Mouse (Mus musculus): ENCODE measurements around the gene Aff1. TPM values are rescaled to one million over a fixed set of nuclear protein-coding genes. Genes with fewer than 3 reads are reported as not detected.

Gene Aff1
- total and polyA plus RNA-seq, 3 experiments: 16.6 to 152 (median 51.3) TPM

DNA sequence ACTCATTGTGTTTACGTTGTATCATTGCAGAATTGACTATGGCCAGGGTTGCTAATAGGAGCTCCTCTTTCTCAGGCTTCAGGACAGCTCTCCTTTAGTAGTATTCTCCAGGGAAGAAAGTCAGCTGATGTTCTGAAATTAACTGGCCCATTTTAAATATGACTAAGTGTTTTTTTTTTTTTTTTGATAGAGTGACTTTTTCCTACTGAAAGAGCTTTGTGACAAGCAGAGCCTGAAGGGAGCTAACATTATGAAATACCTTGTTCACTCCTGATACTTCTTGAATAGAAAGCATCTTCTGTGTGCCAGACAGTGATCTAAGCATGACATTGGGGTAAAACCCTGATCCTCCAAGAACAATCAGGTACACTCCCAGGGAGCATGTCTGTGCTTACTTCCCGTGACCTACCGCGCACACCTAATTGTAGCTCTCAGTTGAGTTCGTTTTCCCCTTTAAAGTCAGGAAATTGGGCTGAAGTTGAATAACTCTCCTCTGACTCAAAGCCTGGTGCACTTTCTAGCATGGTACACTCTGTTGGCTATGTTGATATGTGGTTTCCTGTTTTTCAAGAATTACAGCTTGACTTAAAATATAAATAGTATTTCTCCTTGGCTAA is 5.8 kb downstream of the Aff1 start:
- Histone ChIP-seq H3K4me1 (ENCODE audit: insufficient read depth, low read depth, low read length) (peaks cover 18% of the 10 kb centered on the region), H3K4me3 (ENCODE audit: low read depth, low read length) (no peak overlapping the region), H3K9me3 (replicated peaks) (no peaks in the 10 kb centered on the region), H3K36me3 (replicated peaks) (no peaks in the 10 kb centered on the region), H3K27me3 (ENCODE audit: insufficient read depth, low read length) (peaks cover 38% of the 10 kb centered on the region)
- TF ChIP-seq GATA2 (IDR thresholded peaks at IDR 0.05; ENCODE audit: borderline replicate concordance, low read depth, low read length): no peak
- TF ChIP-seq CTCF (IDR thresholded peaks at IDR 0.05; ENCODE audit: low read depth, low read length): no peak
- ATAC-seq (ENCODE audit: extremely low read depth, insufficient number of reproducible peaks, low FRiP score, poor library complexity, severe bottlenecking) (no peak), DNase-seq (ENCODE audit: low spot score) (no peak)

DNA sequence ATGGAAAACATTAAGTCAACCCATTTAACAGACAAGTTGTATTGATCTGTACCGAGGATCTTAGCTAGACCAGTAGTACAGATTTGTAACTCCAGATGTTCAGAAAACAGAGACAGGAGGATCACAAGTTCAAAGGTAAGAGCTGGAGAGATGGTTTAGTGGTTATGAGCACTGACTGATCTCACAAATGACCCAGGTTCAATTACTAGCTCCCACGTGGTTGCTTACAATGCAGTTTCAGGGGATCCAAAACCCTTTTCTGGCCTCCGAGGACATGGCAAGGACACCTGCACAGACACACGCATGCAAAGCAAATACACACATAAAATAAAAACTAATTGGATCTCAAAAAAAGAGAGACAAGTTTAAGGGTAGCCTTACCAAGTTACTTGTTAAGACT is 6.4 kb downstream of the Aff1 start:
- Histone ChIP-seq H3K4me3 (ENCODE audit: low read depth, low read length) (no peak overlapping the region), H3K9me3 (replicated peaks) (no peaks in the 10 kb centered on the region), H3K27me3 (ENCODE audit: insufficient read depth, low read length) (peaks cover 35% of the 10 kb centered on the region), H3K36me3 (replicated peaks) (no peaks in the 10 kb centered on the region), H3K4me1 (ENCODE audit: insufficient read depth, low read depth, low read length) (peaks cover 15% of the 10 kb centered on the region)
- TF ChIP-seq GATA2 (IDR thresholded peaks at IDR 0.05; ENCODE audit: borderline replicate concordance, low read depth, low read length): no peak
- TF ChIP-seq POLR2AphosphoS5 (IDR thresholded peaks at IDR 0.05; ENCODE audit: insufficient replicate concordance, low read depth, low read length): no peak
- no peak for TF ChIP-seq GATA1 (IDR thresholded peaks at IDR 0.05; ENCODE audit: borderline replicate concordance, low read length)
- TF ChIP-seq TAL1 (conservative IDR thresholded peaks at IDR 0.05; ENCODE audit: low read depth, low read length): no peak
- no peak for TF ChIP-seq CTCF (IDR thresholded peaks at IDR 0.05; ENCODE audit: low read depth, low read length)
- ATAC-seq (ENCODE audit: extremely low read depth, insufficient number of reproducible peaks, low FRiP score, poor library complexity, severe bottlenecking): no peak
- no peak for DNase-seq (ENCODE audit: low spot score)

DNA sequence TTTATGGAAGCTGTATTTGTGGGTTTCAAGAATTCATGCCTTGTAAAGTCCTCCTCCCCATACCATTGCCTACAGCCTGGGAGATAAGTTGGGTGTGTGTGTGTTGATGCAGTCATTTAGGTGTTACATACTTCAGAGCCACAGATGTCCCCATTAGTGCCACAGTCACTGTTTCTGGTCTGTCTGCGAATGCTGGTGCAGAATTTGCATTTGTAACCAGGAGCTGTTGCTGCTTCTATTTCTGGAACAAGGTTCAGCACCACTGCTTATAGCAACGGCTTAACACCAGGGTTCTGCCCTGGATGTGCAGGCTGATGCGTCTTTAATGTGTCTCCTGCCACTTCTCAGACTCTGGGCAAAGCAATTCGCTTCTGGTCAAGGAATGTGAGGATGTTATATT is 7.4 kb downstream of the Aff1 start:
- DNase-seq (ENCODE audit: low spot score): no peak
- H3K4me3 ChIP-seq (ENCODE audit: low read depth, low read length): no peak overlapping the region
- ATAC-seq (ENCODE audit: extremely low read depth, insufficient number of reproducible peaks, low FRiP score, poor library complexity, severe bottlenecking): no peak
- no peak for TF ChIP-seq CTCF (IDR thresholded peaks at IDR 0.05; ENCODE audit: low read depth, low read length)
- TF ChIP-seq GATA2 (IDR thresholded peaks at IDR 0.05; ENCODE audit: borderline replicate concordance, low read depth, low read length): no peak
- TF ChIP-seq POLR2AphosphoS5 (IDR thresholded peaks at IDR 0.05; ENCODE audit: insufficient replicate concordance, low read depth, low read length): no peak
- TF ChIP-seq GATA1 (IDR thresholded peaks at IDR 0.05; ENCODE audit: borderline replicate concordance, low read length): no peak
- TF ChIP-seq TAL1 (conservative IDR thresholded peaks at IDR 0.05; ENCODE audit: low read depth, low read length): no peak
- H3K4me1 ChIP-seq (ENCODE audit: insufficient read depth, low read depth, low read length): peaks cover 11% of the 10 kb centered on the region
- H3K9me3 ChIP-seq (replicated peaks): no peaks in the 10 kb centered on the region
- peaks cover 34% of the 10 kb centered on the region for H3K27me3 ChIP-seq (ENCODE audit: insufficient read depth, low read length)
- no peaks in the 10 kb centered on the region for H3K36me3 ChIP-seq (replicated peaks)

DNA sequence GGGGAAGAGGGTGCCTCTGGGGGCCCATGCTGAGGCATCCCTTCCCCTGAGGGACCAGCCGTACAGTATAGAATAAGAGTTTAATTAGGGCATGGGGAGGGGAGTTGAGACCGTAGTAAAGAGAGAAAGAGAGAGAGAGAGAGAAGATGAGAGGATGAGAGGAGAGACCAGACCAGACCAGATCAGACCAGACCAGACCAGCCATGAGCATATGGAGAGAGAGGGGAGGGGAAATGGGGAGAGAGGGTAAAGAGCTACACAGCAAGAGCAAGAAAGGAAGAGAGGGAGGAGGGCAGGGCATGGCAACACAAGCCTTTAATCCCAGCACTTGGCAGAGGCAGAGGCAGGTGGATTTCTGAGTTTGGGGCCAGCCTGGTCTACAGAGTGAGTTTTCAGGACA is 8.5 kb downstream of the Aff1 start:
- no peaks in the 10 kb centered on the region for H3K36me3 ChIP-seq (replicated peaks)
- no peaks in the 10 kb centered on the region for H3K9me3 ChIP-seq (replicated peaks)
- no peak for ATAC-seq (ENCODE audit: extremely low read depth, insufficient number of reproducible peaks, low FRiP score, poor library complexity, severe bottlenecking)
- no peak for TF ChIP-seq CTCF (IDR thresholded peaks at IDR 0.05; ENCODE audit: low read depth, low read length)
- no peak for TF ChIP-seq TAL1 (conservative IDR thresholded peaks at IDR 0.05; ENCODE audit: low read depth, low read length)
- H3K4me3 ChIP-seq (ENCODE audit: low read depth, low read length): no peak overlapping the region
- peaks cover 30% of the 10 kb centered on the region for H3K27me3 ChIP-seq (ENCODE audit: insufficient read depth, low read length)
- DNase-seq (ENCODE audit: low spot score): no peak
- peaks cover 11% of the 10 kb centered on the region for H3K4me1 ChIP-seq (ENCODE audit: insufficient read depth, low read depth, low read length)

DNA sequence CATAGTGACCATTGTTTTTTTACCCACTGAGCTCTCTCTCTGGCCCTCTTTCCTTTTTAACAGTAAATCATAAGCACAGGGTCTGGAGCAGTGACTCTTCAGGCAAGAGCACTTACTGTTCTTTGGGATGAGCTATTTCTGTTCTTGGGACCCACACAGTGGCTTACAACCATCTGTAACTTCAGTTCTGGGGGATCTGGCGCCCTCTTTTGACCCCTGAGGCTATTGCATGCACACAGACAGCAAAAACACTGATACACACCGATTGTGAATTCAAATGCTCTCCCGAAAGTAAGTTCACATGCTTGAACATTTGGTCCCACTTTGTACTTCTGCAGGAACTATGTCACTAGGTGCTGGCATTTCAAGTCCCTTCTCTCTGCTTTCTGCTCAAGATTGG is 9.3 kb downstream of the Aff1 start:
- no peaks in the 10 kb centered on the region for H3K9me3 ChIP-seq (replicated peaks)
- H3K36me3 ChIP-seq (replicated peaks): no peaks in the 10 kb centered on the region
- DNase-seq (ENCODE audit: low spot score) (no peak), ATAC-seq (ENCODE audit: extremely low read depth, insufficient number of reproducible peaks, low FRiP score, poor library complexity, severe bottlenecking) (no peak)
- no peak for TF ChIP-seq POLR2AphosphoS5 (IDR thresholded peaks at IDR 0.05; ENCODE audit: insufficient replicate concordance, low read depth, low read length)
- TF ChIP-seq CTCF (IDR thresholded peaks at IDR 0.05; ENCODE audit: low read depth, low read length): 0 out of 2 replicates have a peak, but pooled peaks have one; percentile 6
- no peak overlapping the region for H3K4me3 ChIP-seq (ENCODE audit: low read depth, low read length)
- peaks cover 12% of the 10 kb centered on the region for H3K4me1 ChIP-seq (ENCODE audit: insufficient read depth, low read depth, low read length)
- peaks cover 33% of the 10 kb centered on the region for H3K27me3 ChIP-seq (ENCODE audit: insufficient read depth, low read length)

DNA sequence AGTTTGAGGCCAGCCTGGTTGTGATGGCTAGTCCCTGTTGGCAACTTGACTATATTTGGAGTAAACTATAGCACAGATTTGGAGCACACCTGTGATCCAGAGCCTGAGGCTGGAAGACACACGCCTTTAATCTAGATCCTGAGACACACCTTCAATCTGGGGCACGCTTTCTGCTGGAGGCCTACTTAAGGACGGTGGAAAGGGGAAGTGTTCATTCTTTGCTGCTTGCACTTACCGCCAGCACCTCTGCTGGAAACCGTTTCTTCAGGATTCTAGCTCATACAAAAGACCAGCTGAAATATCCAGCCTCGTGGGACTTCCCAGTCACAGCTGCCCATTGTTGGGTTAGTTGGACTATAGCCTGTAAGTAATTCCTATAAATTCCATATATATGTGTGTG is 10.4 kb downstream of the Aff1 start:
- no peaks in the 10 kb centered on the region for H3K36me3 ChIP-seq (replicated peaks)
- TF ChIP-seq CTCF (IDR thresholded peaks at IDR 0.05; ENCODE audit: low read depth, low read length): no peak
- no peak for TF ChIP-seq TAL1 (conservative IDR thresholded peaks at IDR 0.05; ENCODE audit: low read depth, low read length)
- TF ChIP-seq POLR2AphosphoS5 (IDR thresholded peaks at IDR 0.05; ENCODE audit: insufficient replicate concordance, low read depth, low read length): no peak
- no peak for TF ChIP-seq GATA2 (IDR thresholded peaks at IDR 0.05; ENCODE audit: borderline replicate concordance, low read depth, low read length)
- no peak for TF ChIP-seq GATA1 (IDR thresholded peaks at IDR 0.05; ENCODE audit: borderline replicate concordance, low read length)
- peak; percentile 55; the same call in 1 of the 2 replicates for ATAC-seq (ENCODE audit: extremely low read depth, insufficient number of reproducible peaks, low FRiP score, poor library complexity, severe bottlenecking)
- no peak for DNase-seq (ENCODE audit: low spot score)
- H3K4me3 ChIP-seq (ENCODE audit: low read depth, low read length): no peak overlapping the region
- H3K9me3 ChIP-seq (replicated peaks): no peaks in the 10 kb centered on the region
- peaks cover 12% of the 10 kb centered on the region for H3K4me1 ChIP-seq (ENCODE audit: insufficient read depth, low read depth, low read length)
- H3K27me3 ChIP-seq (ENCODE audit: insufficient read depth, low read length): peaks cover 28% of the 10 kb centered on the region

DNA sequence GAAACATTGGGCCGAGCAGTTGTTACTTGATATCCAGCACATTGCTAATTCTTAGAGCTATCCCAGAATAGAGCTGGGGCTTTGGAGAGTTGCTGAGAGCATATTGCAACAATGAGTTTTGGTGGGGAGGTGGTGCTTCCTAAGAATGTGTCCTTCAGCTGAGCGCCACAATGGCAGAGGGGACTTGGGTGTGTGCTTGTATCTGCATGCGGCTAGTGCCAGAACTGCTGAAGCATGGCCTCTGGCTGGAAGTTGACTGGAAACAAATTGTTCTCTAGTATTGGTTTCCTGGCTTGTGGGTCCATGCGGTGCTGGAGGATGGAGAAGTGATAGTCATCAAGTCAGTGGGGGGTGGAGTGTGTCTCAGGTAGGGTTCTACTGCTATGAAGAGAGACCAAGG is 13.2 kb downstream of the Aff1 start:
- Histone ChIP-seq H3K4me1 (ENCODE audit: insufficient read depth, low read depth, low read length) (peaks cover 22% of the 10 kb centered on the region), H3K9me3 (replicated peaks) (no peaks in the 10 kb centered on the region), H3K27me3 (ENCODE audit: insufficient read depth, low read length) (peaks cover 21% of the 10 kb centered on the region), H3K36me3 (replicated peaks) (no peaks in the 10 kb centered on the region), H3K4me3 (ENCODE audit: low read depth, low read length) (no peak overlapping the region)
- TF ChIP-seq TAL1 (conservative IDR thresholded peaks at IDR 0.05; ENCODE audit: low read depth, low read length) (no peak), POLR2AphosphoS5 (IDR thresholded peaks at IDR 0.05; ENCODE audit: insufficient replicate concordance, low read depth, low read length) (no peak), GATA1 (IDR thresholded peaks at IDR 0.05; ENCODE audit: borderline replicate concordance, low read length) (no peak), GATA2 (IDR thresholded peaks at IDR 0.05; ENCODE audit: borderline replicate concordance, low read depth, low read length) (no peak), CTCF (IDR thresholded peaks at IDR 0.05; ENCODE audit: low read depth, low read length) (no peak)
- ATAC-seq (ENCODE audit: extremely low read depth, insufficient number of reproducible peaks, low FRiP score, poor library complexity, severe bottlenecking) (no peak), DNase-seq (ENCODE audit: low spot score) (no peak)
